Mouse (Mus musculus) CH12.LX (cell line): Measurements from ENCODE around the gene Lrif1. TPM values are rescaled to one million over a fixed set of nuclear protein-coding genes. Genes with fewer than 3 reads are reported as not detected.

ENCODE experiments used
- DNase-seq: peaks from one replicate; pipeline ENCODE4 v3.0.0-alpha.2; 2013; ENCODE audit errors: extremely low read depth
- H3K27ac ChIP-seq: 2 replicates; pipeline ENCODE4 v1.5.1; 2012; ENCODE audit warnings: low read depth, mild to moderate bottlenecking, control low read depth, moderate library complexity; ENCODE audit not compliant: insufficient read depth
- H3K27me3 ChIP-seq: replicated peaks from 2 replicates; pipeline ENCODE3; 2012; ENCODE audit warnings: inconsistent platforms
- H3K36me3 ChIP-seq, 2 experiments: replicated peaks in 1 of 2; 2 replicates each; pipeline versions ENCODE3 to v1.6.1; 2012; ENCODE audit warnings: inconsistent platforms in 1 of 2, low read length in 1 of 2, mild to moderate bottlenecking in 1 of 2, mixed read lengths in 1 of 2, moderate library complexity in 1 of 2; ENCODE audit not compliant: control insufficient read depth in 1 of 2, insufficient read depth in 1 of 2
- H3K4me1 ChIP-seq, 2 experiments: 2 replicates each; pipeline ENCODE4 v1.6.1; 2012; ENCODE audit warnings: inconsistent platforms in 1 of 2, moderate library complexity in 1 of 2; ENCODE audit not compliant: insufficient read depth in 2 of 2, control insufficient read depth in 1 of 2
- H3K4me2 ChIP-seq: 2 replicates; pipeline ENCODE4 v1.6.1; 2012; ENCODE audit warnings: low read depth, mild to moderate bottlenecking, control low read depth; ENCODE audit not compliant: poor library complexity, insufficient read depth, severe bottlenecking
- H3K4me3 ChIP-seq, 3 experiments: fragments of 150-350 bp in 1 of 3; sonication (generic) in 1 of 3; replicated peaks in 1 of 3; 2 replicates each; pipeline versions ENCODE3 to v1.5.1; 2011 to 2012; ENCODE audit warnings: low read depth in 2 of 3, low read length in 2 of 3, mild to moderate bottlenecking in 2 of 3, moderate library complexity in 2 of 3, control low read depth in 1 of 3, improper control_type of control experiment in 1 of 3, inconsistent platforms in 1 of 3, mixed read lengths in 1 of 3; ENCODE audit not compliant: poor library complexity in 1 of 3
- H3K79me2 ChIP-seq: replicated peaks from 2 replicates; pipeline ENCODE4 v1.6.1; 2012; ENCODE audit warnings: mild to moderate bottlenecking, moderate library complexity; ENCODE audit not compliant: control insufficient read depth, poor library complexity, insufficient read depth, severe bottlenecking; ENCODE audit errors: extremely low read depth
- H3K9ac ChIP-seq: 2 replicates; pipeline ENCODE4 v1.6.1; 2012; ENCODE audit warnings: low read depth, mild to moderate bottlenecking, control low read depth, moderate library complexity; ENCODE audit not compliant: insufficient read depth
- H3K9me3 ChIP-seq: replicated peaks from 2 replicates; pipeline ENCODE3; 2012; ENCODE audit warnings: low read length, inconsistent platforms, mixed read lengths
- CTCF ChIP-seq, 2 experiments: IDR thresholded peaks in 1 of 2; conservative IDR thresholded peaks in 1 of 2; 2 replicates each; pipeline ENCODE4 v1.5.1; 2011 to 2012; ENCODE audit warnings: low read depth in 2 of 2, low read length in 2 of 2, improper control_type of control experiment in 1 of 2, inconsistent platforms in 1 of 2, mild to moderate bottlenecking in 1 of 2, moderate library complexity in 1 of 2
- EP300 ChIP-seq: IDR thresholded peaks from 2 replicates; pipeline ENCODE4 v1.6.1; 2011; ENCODE audit warnings: low read length, improper control_type of control experiment
- ETS1 ChIP-seq: conservative IDR thresholded peaks from 2 replicates; pipeline ENCODE4 v1.6.1; 2012; ENCODE audit warnings: low read depth, mild to moderate bottlenecking, inconsistent platforms, low read length, improper control_type of control experiment, moderate library complexity
- GABPA ChIP-seq: IDR thresholded peaks from 2 replicates; pipeline ENCODE4 v1.6.1; 2012; ENCODE audit warnings: low read depth, low read length, improper control_type of control experiment, inconsistent platforms; ENCODE audit not compliant: insufficient replicate concordance
- IRF4 ChIP-seq: IDR thresholded peaks from 2 replicates; pipeline ENCODE4 v1.6.1; 2014; ENCODE audit warnings: low read depth, mild to moderate bottlenecking, inconsistent platforms, low read length, improper control_type of control experiment
- MAFK ChIP-seq: IDR thresholded peaks from 2 replicates; pipeline ENCODE4 v1.6.1; 2011; ENCODE audit warnings: low read length, improper control_type of control experiment; ENCODE audit not compliant: insufficient replicate concordance
- MAZ ChIP-seq: IDR thresholded peaks from 2 replicates; pipeline ENCODE4 v1.6.1; 2012; ENCODE audit warnings: low read depth, mild to moderate bottlenecking, inconsistent platforms, low read length, improper control_type of control experiment, moderate library complexity
- MEF2A ChIP-seq: IDR thresholded peaks from 2 replicates; pipeline ENCODE4 v1.6.1; 2014; ENCODE audit warnings: low read depth, mild to moderate bottlenecking, inconsistent platforms, low read length, improper control_type of control experiment, borderline replicate concordance
- PAX5 ChIP-seq: IDR thresholded peaks from 2 replicates; pipeline ENCODE4 v1.6.1; 2012; ENCODE audit warnings: low read length, inconsistent platforms, mixed read lengths
- POLR2AphosphoS2 ChIP-seq: IDR thresholded peaks from 2 replicates; pipeline ENCODE4 v1.6.1; 2011; ENCODE audit warnings: low read depth, low read length, improper control_type of control experiment
- RAD21 ChIP-seq: IDR thresholded peaks from 2 replicates; pipeline ENCODE4 v1.6.1; 2011; ENCODE audit warnings: low read depth, mild to moderate bottlenecking, low read length, improper control_type of control experiment, moderate library complexity
- SMC3 ChIP-seq: IDR thresholded peaks from 2 replicates; pipeline ENCODE4 v1.6.1; 2011; ENCODE audit warnings: low read depth, low read length, improper control_type of control experiment
- USF1 ChIP-seq: IDR thresholded peaks from 2 replicates; pipeline ENCODE4 v1.6.1; 2014; ENCODE audit warnings: low read depth, mild to moderate bottlenecking, inconsistent platforms, low read length, improper control_type of control experiment
- USF2 ChIP-seq: conservative IDR thresholded peaks from 2 replicates; pipeline ENCODE4 v1.6.1; 2011; ENCODE audit warnings: low read depth, low read length, improper control_type of control experiment
- ZMIZ1 ChIP-seq: IDR thresholded peaks from 2 replicates; pipeline ENCODE4 v1.6.1; 2012; ENCODE audit warnings: low read depth, mild to moderate bottlenecking, inconsistent platforms, low read length, improper control_type of control experiment
- ZNF384 ChIP-seq: IDR thresholded peaks from 2 replicates; pipeline ENCODE4 v1.6.1; 2012; ENCODE audit warnings: low read depth, low read length, improper control_type of control experiment, inconsistent platforms
- dilution Hi-C: fragments of 300-500 bp; cut with MboI; formaldehyde crosslinking; loops from 2 replicates; pipeline ENCODE4 v1.14.3; 2020; ENCODE audit warnings: low sequenced_read_pairs; ENCODE audit not compliant: extremely low pct_unique_long_range_greater_than_20kb, extremely low pct_ligation_motif_present
- in situ Hi-C: fragments of 300-500 bp; cut with MboI; formaldehyde crosslinking; loops from 3 replicates; pipeline ENCODE4 v1.14.3; 2019; ENCODE audit warnings: low sequenced_read_pairs, low pct_ligation_motif_present, low pct_unique_long_range_greater_than_20kb, mixed read lengths
- polyA plus RNA-seq: library from polyadenylated mRNA; unstranded; fragments of >175 nt; gene quantifications from 2 replicates; pipeline ENCODE4 v1.2.1, GENCODE M21; 2012; ENCODE audit warnings: low read depth; ENCODE audit not compliant: insufficient read length
- total RNA-seq, 2 experiments: library from RNA; depleted of rRNA; stranded (reverse); fragments of 300-350 nt in 1 of 2; fragments of >200 nt in 1 of 2; gene quantifications; 2 replicates each; pipeline ENCODE4 v1.2.3; 2012 to 2014

Gene Lrif1
- total and polyA plus RNA-seq, 3 experiments = 11.5 to 38.1 (median 30.4) TPM

DNA sequence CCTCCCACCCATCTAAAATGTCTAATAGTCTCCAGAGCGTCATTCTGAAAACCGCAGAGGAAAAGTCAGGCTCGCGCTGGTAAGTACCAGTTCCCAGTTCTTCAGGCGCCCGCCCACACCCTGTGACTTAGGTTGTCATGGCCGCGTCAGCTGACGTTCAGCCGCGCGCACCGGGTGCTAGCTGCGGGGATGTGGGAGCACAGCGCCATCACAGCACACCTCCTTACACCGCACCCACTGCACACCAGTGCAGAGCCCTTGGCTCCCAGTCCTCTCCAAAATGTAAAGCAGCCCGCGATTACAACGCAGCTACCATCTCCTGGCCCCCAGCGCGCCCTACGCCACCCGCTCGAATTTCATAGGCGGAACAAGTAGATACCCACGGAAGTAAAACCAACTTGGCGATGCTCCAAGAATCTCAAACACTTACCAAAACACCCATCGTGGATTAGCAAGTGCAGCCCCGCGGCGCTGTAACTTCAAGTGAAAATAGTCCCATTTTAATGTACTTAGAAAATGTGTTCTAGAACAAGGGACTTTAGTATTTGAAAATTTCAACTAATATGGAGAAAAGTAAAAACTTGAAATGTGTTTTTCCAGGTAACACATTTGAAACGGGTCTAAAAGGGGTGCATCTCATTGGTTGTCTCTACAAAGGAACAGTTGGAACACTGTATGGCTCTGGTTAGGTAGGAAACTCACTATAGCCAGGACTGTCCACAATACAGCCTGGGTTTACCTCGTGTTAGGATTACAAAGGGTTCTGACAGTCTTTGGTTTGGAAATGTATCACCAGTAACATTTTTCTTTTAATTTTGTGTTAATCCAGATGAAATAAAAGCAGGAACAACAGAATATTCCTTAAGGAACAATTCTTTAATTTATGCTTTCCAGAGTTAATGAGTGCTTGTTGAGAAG lies 37.5 kb downstream of the Lrif1 start (continued):
- TF ChIP-seq MAFK (0 out of 2 replicates have a peak, but pooled peaks have one; percentile 6), PAX5 (no peak), ETS1 (peak; percentile 64), POLR2AphosphoS2 (no peak), CTCF (conservative IDR thresholded peaks at IDR 0.05 in 1 of 2, IDR thresholded peaks at IDR 0.05 in 1 of 2; ENCODE audit: low read depth in 2 of 2, low read length in 2 of 2) (peak in 1 of 2 experiments; percentile 43; a peak in 2 of 4 replicates), SMC3 (no peak; the same call in 1 of the 2 replicates), USF1 (peak; percentile 61), RAD21 (peak; percentile 24)

GRCm38 (mm10) chr3:106755898-106756297 lies 71.1 kb downstream of the Lrif1 start:
- H3K4me1 ChIP-seq = peaks cover 0 to 8% of the 10 kb centered on the region in 2 experiments; a peak in 1 of 4 replicates
- dilution Hi-C loops (no loop called here), in situ Hi-C loops (no loop called here)
- peak; percentile 22 for DNase-seq
- TF ChIP-seq CTCF (conservative IDR thresholded peaks at IDR 0.05 in 1 of 2, IDR thresholded peaks at IDR 0.05 in 1 of 2; ENCODE audit: low read depth in 2 of 2, low read length in 2 of 2) (no peak), MAZ (no peak), USF2 (no peak), EP300 (peak; percentile 83), ZMIZ1 (no peak), ETS1 (0 out of 2 replicates have a peak, but pooled peaks have one; percentile 29), GABPA (no peak), IRF4 (peak; percentile 87), MEF2A (0 out of 2 replicates have a peak, but pooled peaks have one; percentile 30), POLR2AphosphoS2 (no peak), PAX5 (no peak)
- TF ChIP-seq, all 38 proteins: peak for 4
- Histone ChIP-seq H3K79me2 (no peaks in the 10 kb centered on the region), H3K36me3 (peaks cover 4 to 44% of the 10 kb centered on the region in 2 experiments), H3K4me2 (no peak overlapping the region), H3K27me3 (no peaks in the 10 kb centered on the region), H3K4me3 (no peak overlapping the region), H3K27ac (no peak overlapping the region), H3K9ac (no peak overlapping the region), H3K9me3 (peaks cover 9% of the 10 kb centered on the region)

DNA sequence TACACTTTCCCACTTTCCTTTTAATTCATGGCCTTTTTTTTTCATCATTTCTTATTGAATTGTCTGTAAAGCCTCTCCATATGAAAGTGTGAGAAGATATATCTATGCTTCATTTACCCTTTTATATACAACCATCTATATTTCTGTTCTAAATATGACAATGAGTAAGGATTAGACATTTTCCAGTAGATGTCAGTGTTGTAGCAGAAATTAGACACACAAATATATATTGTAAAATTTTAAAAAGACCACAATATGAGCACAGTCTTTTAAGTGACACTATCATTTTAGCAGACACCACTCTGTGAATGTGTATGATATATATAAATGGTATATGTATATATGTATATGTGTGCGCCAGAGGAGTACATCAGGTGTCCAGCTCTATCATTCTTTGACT lies 87.0 kb downstream of the Lrif1 start:
- Histone ChIP-seq H3K4me3 (no peak overlapping the region), H3K27ac (no peak overlapping the region), H3K9ac (no peak overlapping the region)
- in situ Hi-C loops = no loop called here
- peak; percentile 65 for TF ChIP-seq RAD21
- no peak for TF ChIP-seq ZNF384
- TF ChIP-seq SMC3 = 0 out of 2 replicates have a peak, but pooled peaks have one; percentile 37
- no peak for TF ChIP-seq MAZ
- peak in 1 of 2 experiments; percentile 52; a peak in 2 of 4 replicates for TF ChIP-seq CTCF (conservative IDR thresholded peaks at IDR 0.05 in 1 of 2, IDR thresholded peaks at IDR 0.05 in 1 of 2; ENCODE audit: low read depth in 2 of 2, low read length in 2 of 2)
- TF ChIP-seq, all 38 proteins: peak for 3
- no peak for DNase-seq
- Histone ChIP-seq H3K79me2 (peaks cover 29% of the 10 kb centered on the region), H3K4me1 (no peaks in the 10 kb centered on the region; a peak in 1 of 4 replicates), H3K4me2 (no peak overlapping the region), H3K27me3 (no peaks in the 10 kb centered on the region), H3K36me3 (peaks cover 10 to 37% of the 10 kb centered on the region in 2 experiments), H3K9me3 (no peaks in the 10 kb centered on the region)
- dilution Hi-C loops = no loop called here
